Mouse (Mus musculus) hematopoietic stem cell, adult 5-6 weeks (primary cell): ENCODE measurements around the gene Pate4. TPM values are rescaled to one million over a fixed set of nuclear protein-coding genes. Genes with fewer than 3 reads are reported as not detected.

Experiments used
- ATAC-seq, 2 experiments: fragments of 125-278 bp in 1 of 2; replicated peaks in 1 of 2; 2 replicates each; pipeline ENCODE4 v1.8.0; 2016 to 2017; ENCODE audit warnings: inconsistent platforms in 2 of 2, mild to moderate bottlenecking in 2 of 2, moderate number of reproducible peaks in 2 of 2, low read depth in 1 of 2, moderate TSS enrichment in 1 of 2; ENCODE audit not compliant: low FRiP score in 2 of 2, poor library complexity in 2 of 2, severe bottlenecking in 2 of 2, insufficient read depth in 1 of 2, low TSS enrichment in 1 of 2
- total RNA-seq: library from RNA; stranded (forward); fragments of 172-1452, 232-1000 nt; gene quantifications from 2 replicates; pipeline ENCODE4 v1.2.3, GENCODE M21; 2017

Pate4 gene
- total RNA-seq, 1 experiment from 2014 or later, result not detected

- ATAC-seq, result peak in 1 of 2 experiments; percentile 34; a peak in 1 of 4 replicates
Measured at GRCm38 (mm10) chr9:35558257-35559008, 53.3 kb downstream of the Pate4 start, which contains the start of the genes Ddx25 and Pus3. Ddx25 (minus strand) TSS chr9:35558528. Pus3 (plus strand) TSS chr9:35558595.

Other genes with a start within 250 kb of the Pate4 start
- gene Cdon, start 190.8 kb downstream of the Pate4 start, total RNA-seq, result 0.94 and 2.0 TPM in 2 replicates
- gene Gm1113, start 93.7 kb downstream of the Pate4 start, total RNA-seq, result not detected in 2 replicates
- 0.31 TPM in 1 of 2 replicates, not detected in the other for gene Ddx25, start 53.4 kb downstream of the Pate4 start, total RNA-seq
- gene Pus3, start 53.3 kb downstream of the Pate4 start, total RNA-seq, result 36.8 and 48.9 TPM in 2 replicates
- not detected in 2 replicates for gene Pate2, start 41.7 kb downstream of the Pate4 start, total RNA-seq
- gene Hyls1, start 41.5 kb downstream of the Pate4 start, total RNA-seq, result 6.9 and 10.8 TPM in 2 replicates
- not detected in 2 replicates for gene Pate3, start 36.3 kb upstream of the Pate4 start, total RNA-seq
- gene Pate1, start 75.4 kb upstream of the Pate4 start, total RNA-seq, result not detected in 2 replicates
- not detected in 2 replicates for gene Gm17677, start 129.1 kb upstream of the Pate4 start, total RNA-seq
- gene Gm17727, start 166.2 kb upstream of the Pate4 start, total RNA-seq, result not detected in 2 replicates
- not detected in 2 replicates for gene Gm27235, start 178.2 kb upstream of the Pate4 start, total RNA-seq
- not detected in 2 replicates for gene D730048I06Rik, start 178.2 kb upstream of the Pate4 start, total RNA-seq
- not detected in 2 replicates for gene 9230110F15Rik, start 232.2 kb upstream of the Pate4 start, total RNA-seq